Mouse (Mus musculus): ENCODE data around the gene Stox2. TPM values are rescaled to one million over a fixed set of nuclear protein-coding genes. Genes with fewer than 3 reads are reported as not detected.
"Not testable (repeated sequence)": the region's sequence is repeated elsewhere in the genome, so short reads cannot be mapped to it uniquely, and the experiment has no call there.

Gene Stox2
- total RNA-seq (2021) = 10 to 100 TPM in 1 of 2 experiments, 1 to 10 TPM in 1; 9.4 to 10.5 TPM
- long read RNA-seq, experiment 1 = 0 reads
- long read RNA-seq, experiment 2, partial matches to known transcripts = 1 of 1 reads
- long read RNA-seq, experiment 2, other reads (novel, unspliced or antisense) = 0 of 1 reads

DNA sequence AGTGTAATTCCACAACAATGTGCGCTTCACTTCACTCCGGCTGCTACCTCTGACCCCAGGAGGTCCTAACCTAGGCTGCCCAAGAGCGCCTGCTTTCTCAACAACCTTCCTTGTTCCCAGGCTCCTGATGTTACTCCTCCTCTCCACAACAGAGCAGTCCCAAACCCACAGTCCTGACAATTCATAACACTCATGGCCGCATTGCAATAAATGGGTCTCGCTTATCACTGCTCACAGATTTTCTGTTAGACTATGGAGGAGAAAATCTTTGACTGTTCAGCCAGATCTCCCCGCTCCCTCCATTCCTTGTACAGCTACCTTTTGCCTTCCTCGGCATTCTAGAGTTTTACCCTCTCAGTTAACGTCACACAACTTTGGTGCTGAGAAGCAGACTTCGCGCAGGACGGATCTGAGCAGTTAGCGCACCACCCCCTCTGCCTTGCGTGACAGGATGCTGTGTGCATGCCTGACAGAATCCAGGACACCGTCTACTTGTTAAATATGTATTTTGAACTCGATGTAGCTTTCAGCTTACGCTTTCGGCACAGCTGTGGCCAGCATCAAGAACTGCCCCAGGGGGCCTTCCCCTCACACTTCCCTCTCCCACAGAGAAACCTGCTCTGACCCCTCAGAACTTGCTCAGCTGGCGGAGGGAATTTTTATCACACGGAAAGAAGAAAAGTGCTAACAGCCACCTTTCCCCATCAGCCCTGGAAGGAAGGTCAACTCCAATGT lies at the start of gene Stox2:
Gene Stox2 (minus strand): TSS at position 51 of the 735 bp plus-strand sequence.
- no peak for DNase-seq
- intact Hi-C loops (cut with DNase I; ENCODE audit: low total_unique reads) = no loop called here

DNA sequence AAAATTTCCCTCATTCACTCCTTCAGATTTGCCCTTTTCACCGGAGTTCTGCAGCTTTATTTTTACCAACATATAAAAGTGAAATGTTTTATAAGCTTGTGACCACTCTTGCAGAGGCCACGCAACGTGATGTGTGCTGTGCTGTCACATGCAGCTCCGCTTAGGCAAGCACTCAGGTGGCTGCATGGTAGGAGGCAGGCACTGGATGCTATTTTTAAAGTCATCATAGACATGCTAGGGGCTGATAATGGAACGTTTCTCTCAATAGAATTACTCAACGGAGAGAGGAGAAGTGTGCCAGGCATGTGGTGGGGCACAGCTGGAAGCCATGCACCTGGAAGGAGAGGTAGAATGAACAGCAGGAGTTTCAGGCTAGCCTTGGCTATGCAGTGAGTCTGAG lies 49.3 kb upstream of the Stox2 start:
- DNase-seq = no peak
- intact Hi-C loops (cut with DNase I; ENCODE audit: low total_unique reads) = no loop called here

DNA sequence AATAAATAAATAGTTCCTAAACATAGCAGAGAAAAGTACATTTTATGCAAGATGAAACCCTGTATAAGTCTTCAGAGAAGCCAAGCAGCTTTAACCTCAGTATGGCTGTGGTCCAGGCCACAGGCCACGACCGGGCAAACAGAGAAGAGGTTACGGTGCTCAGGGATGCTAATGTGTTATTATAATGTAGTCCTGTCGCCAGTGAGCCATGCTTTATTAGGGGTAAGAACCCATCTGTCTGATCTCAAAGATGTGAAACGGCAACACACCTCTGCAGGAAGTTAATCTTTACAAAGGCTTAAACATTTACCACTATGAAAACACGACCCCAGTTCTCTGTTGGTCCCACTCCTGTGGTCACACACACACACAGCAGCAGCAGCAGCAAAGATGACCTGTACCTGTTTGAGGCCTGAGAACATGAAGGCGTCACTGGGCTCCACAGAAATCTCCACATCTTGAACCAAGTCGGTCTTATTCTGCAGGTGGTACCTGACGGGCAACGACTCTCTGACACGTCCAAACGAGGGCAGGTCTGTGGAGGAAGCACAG lies 48.5 kb upstream of the Stox2 start:
- DNase-seq = no peak
- intact Hi-C loops (cut with DNase I; ENCODE audit: low total_unique reads) = no loop called here

GRCm38 (mm10) chr8:47493106-47493505 lies 46.9 kb upstream of the Stox2 start:
- intact Hi-C loops (cut with DNase I; ENCODE audit: low total_unique reads) = no loop called here
- DNase-seq = no peak

- intact Hi-C loops (cut with DNase I; ENCODE audit: low total_unique reads) = no loop called here
- DNase-seq = no peak
Measured at GRCm38 (mm10) chr8:47487231-47487630, 41.1 kb upstream of the Stox2 start.

GRCm38 (mm10) chr8:47482354-47483071 lies 36.4 kb upstream of the Stox2 start:
- DNase-seq = no peak
- intact Hi-C loops (cut with DNase I; ENCODE audit: low total_unique reads) = no loop called here

DNA sequence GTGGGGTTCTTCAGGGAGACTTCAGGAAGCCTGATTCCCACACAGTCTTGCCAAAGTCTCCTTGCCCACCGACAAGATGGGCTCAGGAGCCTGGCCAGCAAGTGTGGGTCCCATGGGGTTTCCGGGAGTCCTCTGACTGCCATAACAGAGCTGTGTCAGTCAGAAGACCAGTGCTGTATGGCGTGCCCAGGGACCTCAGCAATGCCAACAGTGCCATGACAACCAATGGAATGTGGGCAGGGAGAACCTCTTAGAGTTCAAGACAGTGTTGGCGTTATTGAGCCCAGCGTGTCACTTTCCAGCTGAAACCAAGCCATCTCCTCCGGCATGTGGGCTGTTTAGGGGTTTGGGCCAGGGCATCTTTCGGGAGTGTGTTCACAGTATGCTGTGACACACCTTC lies 33.9 kb upstream of the Stox2 start:
- intact Hi-C loops (cut with DNase I; ENCODE audit: low total_unique reads) = no loop called here
- DNase-seq = no peak

- intact Hi-C loops (cut with DNase I; ENCODE audit: low total_unique reads) = no loop called here
- no peak for DNase-seq
Measured at GRCm38 (mm10) chr8:47461650-47462049, 15.5 kb upstream of the Stox2 start.

GRCm38 (mm10) chr8:47459216-47459749 lies 13.1 kb upstream of the Stox2 start:
- intact Hi-C loops (cut with DNase I; ENCODE audit: low total_unique reads) = no loop called here
- DNase-seq = no peak

DNA sequence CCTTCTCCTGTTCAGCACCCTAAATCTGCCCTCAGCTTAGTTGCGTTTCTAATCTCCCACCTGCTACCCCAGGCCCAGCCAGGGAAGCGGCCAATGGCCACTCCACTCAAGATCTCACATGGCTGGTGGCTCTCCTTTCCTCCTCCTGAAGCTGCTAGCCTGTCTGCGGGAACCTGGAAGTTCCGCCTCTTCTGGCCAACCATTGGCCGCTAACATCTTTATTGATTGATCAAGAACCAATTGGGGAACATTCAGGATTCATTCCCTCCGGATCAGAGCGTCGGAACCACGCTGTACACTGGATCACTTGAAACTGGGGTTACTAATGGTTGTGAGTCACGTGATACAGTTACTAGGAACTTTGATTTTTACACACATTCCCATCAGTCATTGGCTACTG lies 12.4 kb upstream of the Stox2 start:
- no peak for DNase-seq
- intact Hi-C loops (cut with DNase I; ENCODE audit: low total_unique reads) = no loop called here

DNA sequence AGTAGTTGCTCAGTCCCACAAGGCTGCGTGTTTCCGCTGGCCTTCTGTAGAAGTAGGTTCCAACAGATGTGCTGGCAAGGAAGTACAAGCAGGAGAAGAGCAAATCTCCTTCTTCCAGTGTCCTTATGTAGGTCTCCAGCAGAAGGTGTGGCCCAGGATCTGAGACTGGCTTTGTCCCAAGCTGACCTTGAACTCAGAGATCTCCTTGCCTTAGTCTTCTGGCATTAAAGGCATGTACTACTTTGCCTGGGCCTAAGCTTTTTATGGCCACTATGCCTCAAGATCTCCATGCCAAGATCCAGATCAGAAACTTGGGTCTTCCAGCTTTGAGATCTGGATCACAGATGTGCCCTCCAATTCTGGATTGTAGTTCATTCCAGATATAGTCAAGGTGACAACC lies 3.0 kb upstream of the Stox2 start:
- DNase-seq; intact Hi-C loops (cut with DNase I; ENCODE audit: low total_unique reads): not testable (repeated sequence)

GRCm38 (mm10) chr8:47439271-47439670 lies 6.9 kb downstream of the Stox2 start:
- intact Hi-C loops (cut with DNase I; ENCODE audit: low total_unique reads) = no loop called here
- DNase-seq = no peak

DNA sequence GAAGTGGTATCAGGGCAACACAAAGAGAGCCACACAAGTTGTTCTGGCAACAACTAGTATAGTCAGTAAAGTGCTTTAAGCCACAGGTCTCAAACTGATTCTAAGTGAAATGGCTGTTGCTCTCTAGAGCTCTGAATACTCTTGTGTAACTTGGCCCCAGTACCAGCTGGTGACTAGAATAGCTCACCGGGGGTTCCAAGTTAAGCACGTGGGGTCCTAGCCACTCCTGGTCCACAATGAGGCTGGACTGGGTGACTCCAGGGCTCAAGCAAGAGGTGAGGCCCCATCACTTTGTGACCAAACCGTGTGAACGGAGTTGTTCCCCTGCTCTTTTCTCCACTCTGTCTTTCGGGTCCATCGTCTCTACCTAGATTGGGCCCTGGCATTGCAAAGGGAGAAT lies 8.2 kb downstream of the Stox2 start:
- no peak for DNase-seq
- intact Hi-C loops (cut with DNase I; ENCODE audit: low total_unique reads) = no loop called here

GRCm38 (mm10) chr8:47435861-47436260 lies 10.3 kb downstream of the Stox2 start:
- DNase-seq = no peak
- intact Hi-C loops (cut with DNase I; ENCODE audit: low total_unique reads) = no loop called here

DNA sequence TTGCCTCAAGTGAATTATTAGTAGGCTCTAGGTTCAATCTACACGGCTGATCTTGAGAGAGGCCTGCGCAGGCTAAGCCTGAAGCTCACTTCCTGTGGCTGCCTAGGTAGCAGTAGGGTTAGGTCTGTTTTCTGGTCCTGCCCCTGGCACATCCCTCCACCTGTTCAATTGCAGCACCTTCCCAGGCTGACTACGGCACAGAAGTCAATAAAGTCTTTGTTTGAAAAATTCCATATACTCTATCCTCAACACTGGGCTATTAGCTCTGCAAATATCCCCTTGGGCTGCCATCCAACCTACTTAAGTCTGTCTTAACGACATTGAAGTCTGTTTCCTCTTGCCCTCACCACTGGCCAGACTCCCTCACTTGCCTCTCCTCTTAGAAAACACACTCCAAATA lies 10.8 kb downstream of the Stox2 start:
- intact Hi-C loops (cut with DNase I; ENCODE audit: low total_unique reads) = no loop called here
- DNase-seq = no peak

DNA sequence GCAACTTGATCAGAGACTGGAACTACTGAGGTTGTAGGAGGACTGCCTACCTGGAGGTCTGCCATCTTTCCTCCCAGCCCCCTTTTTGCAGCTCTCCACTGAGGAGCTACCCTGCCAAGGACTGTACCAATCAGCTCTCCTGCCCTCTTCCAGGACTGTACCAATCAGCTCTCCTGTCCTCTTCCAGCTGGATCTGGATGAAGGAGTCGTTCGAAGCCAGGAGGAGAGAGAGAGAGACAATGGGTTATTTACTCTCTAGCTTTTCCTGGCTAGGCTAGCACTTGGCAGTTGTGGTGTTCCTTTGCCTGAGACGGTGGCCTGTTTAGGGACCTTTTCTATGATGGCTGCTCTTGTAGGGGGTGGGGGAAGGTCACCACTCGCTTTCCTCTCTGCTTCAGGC lies 14.9 kb downstream of the Stox2 start:
- intact Hi-C loops (cut with DNase I; ENCODE audit: low total_unique reads) = no loop called here

GRCm38 (mm10) chr8:47414258-47414525 lies 32.0 kb downstream of the Stox2 start:
- DNase-seq; intact Hi-C loops (cut with DNase I; ENCODE audit: low total_unique reads): not testable (repeated sequence)

More for the DNA sequence above, 14.9 kb downstream of the Stox2 start:
- no peak for DNase-seq

DNA sequence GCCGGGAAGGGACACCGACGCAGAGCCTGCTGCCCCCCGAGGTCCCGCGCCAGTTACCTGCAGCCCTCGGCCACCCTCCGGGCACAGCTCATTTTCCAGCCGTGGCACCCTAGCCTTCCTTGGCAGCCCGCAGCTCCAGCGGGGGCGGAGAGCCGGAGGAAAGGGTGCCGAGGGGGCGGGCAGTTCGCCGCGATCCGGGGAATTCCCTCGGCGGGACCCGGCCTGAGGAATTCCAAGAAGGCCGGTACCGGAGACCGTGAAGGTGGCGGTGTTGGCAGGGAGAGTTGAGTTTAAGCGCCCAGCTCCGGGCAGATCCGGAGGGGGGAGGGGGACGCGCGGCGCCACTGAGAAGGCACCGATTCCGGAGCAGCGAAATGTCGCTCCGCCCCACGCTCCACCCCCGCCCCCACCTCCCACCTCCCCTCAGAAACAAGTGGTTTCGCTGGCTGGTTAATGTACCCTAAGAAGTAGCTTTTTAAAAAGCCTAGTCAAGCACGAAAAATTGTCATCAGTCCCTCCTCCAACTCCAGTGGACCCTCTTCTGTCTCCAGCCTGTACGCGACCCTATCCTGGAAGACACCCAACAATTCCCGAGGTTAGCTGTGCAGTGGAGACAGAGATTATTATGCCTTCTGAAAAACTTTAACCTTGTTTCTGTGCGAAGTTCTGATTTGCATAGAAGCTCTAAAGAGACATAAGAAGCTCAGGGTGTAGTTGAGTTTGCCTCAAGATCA lies 32.5 kb downstream of the Stox2 start:
- intact Hi-C loops (cut with DNase I; ENCODE audit: low total_unique reads) = no loop called here
- peak; percentile 42 for DNase-seq

GRCm38 (mm10) chr8:47412696-47413523 lies 33.3 kb downstream of the Stox2 start:
- intact Hi-C loops (cut with DNase I; ENCODE audit: low total_unique reads) = no loop called here
- peak; percentile 21 for DNase-seq
